Mouse (Mus musculus): ENCODE results near the gene Hist1h2bh. TPM values are rescaled to one million over a fixed set of nuclear protein-coding genes. Genes with fewer than 3 reads are reported as not detected.

The Hist1h2bh gene
- polyA plus RNA-seq (2021; fragmentation: Nextera tagmentation) = 0.20 and 0.25 TPM in 2 replicates
- long read RNA-seq, experiment 1, partial matches to known transcripts = 0 of 2 reads
- long read RNA-seq, experiment 1, other reads (novel, unspliced or antisense) = 1 of 2 reads
- long read RNA-seq, experiment 2 = 0 reads

DNA sequence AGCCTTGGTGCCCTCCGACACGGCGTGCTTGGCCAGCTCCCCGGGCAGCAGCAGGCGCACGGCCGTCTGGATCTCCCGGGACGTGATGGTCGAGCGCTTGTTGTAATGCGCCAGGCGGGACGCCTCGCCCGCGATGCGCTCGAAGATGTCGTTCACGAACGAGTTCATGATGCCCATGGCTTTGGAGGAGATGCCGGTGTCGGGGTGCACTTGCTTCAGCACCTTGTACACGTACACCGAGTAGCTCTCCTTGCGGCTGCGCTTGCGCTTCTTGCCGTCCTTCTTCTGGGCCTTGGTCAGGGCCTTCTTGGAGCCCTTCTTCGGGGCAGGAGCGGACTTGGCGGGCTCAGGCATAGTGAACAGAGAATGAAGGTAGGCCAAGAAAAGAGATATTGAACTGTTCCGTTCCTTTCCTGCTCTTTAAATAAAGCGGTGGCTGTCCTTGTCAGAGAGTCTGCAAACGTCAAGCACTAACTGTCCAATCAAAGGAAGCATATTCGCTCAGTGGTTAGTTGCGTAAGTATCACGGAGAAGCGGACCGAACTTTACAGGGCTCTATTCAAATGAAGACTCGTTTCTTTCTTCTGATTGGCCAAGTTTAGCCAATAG is at the start of gene Hist1h2bh:
Hist1h2bh (minus strand) TSS at position 394 of the 609 bp plus-strand sequence.

DNA sequence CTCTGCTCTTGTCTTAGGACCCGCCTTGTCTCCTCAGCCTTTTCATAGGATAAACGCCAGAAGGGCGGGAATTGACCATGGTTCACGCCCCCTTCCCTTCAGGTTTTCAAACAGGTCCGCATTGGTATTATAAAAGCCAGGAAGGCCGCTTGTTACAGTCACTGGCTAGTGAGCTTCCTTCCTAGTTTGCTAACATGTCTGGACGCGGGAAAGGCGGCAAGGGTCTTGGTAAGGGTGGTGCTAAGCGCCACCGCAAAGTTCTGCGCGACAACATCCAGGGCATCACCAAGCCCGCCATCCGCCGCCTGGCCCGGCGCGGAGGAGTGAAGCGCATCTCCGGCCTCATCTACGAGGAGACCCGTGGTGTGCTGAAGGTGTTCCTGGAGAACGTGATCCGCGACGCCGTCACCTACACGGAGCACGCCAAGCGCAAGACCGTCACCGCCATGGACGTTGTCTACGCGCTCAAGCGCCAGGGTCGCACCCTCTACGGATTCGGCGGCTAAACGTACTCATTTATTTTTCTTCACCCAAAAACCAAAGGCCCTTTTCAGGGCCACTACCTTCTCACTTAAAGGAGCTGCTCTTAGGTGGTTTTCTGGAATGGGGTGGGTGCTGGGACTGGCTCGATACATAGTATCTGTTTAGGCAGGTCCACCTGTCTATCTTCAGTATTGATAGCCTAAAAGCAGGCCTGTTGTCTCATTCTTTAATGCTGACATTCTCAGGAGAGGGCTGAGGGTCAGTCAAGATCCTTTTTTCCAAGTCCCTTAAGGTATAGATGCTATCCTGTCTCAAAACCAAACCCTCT is 38.4 kb upstream of the Hist1h2bh start, which contains the start of gene Hist1h4d:
Hist1h4d (plus strand) TSS at position 191 of the 811 bp plus-strand sequence.

DNA sequence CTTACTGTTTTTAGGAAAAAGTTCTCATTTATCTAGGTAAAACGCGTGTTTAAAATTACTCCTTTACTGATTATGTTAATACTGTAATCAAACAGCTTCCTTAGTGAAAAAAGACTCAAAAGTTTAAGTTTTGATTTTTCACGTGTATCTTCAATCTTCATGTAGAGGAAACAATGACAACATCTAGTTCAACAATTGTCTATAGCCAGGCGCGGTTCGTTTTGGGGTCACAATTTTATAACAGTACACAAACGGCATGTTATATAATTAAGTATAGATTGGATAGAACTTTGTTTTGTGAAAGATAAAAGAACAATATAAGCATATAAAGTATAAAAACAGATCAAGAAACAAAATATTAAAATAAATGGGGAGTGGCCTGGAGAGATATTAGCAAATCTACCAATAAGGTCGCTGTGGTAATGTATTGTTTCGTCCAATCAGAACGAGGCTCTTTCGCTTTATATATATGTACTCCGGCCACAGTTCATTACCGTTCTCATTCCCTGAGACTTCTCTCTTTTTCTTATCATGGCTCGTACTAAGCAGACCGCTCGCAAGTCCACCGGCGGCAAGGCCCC is 32.2 kb upstream of the Hist1h2bh start, which contains the start of gene Hist1h3d:
Hist1h3d (plus strand) TSS at position 493 of the 581 bp plus-strand sequence.

DNA sequence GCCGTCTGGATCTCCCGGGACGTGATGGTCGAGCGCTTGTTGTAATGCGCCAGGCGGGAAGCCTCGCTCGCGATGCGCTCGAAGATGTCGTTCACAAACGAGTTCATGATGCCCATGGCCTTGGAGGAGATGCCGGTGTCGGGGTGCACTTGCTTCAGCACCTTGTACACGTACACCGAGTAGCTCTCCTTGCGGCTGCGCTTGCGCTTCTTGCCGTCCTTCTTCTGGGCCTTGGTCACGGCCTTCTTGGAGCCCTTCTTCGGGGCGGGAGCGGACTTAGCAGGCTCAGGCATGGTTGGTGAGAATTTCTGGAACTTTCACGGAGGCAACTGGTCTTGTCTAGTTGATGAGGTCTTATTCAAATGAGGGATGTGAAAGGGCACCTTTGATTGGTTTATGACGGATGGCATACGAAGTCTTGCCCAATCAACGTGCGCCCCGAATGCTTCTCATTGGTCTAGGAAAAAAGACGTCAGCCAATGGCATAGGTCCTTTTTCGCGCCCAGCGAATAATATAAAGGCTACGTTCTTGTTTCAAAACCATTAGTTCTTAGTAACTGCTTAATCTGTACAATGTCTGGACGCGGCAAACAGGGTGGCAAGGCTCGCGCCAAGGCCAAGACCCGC is 30.8 kb upstream of the Hist1h2bh start, which contains the start of the genes Hist1h2bf and Hist1h2ad:
Hist1h2bf (minus strand) TSS at position 299 of the 627 bp plus-strand sequence.
Hist1h2ad (plus strand) TSS at position 484 of the 627 bp plus-strand sequence.

DNA sequence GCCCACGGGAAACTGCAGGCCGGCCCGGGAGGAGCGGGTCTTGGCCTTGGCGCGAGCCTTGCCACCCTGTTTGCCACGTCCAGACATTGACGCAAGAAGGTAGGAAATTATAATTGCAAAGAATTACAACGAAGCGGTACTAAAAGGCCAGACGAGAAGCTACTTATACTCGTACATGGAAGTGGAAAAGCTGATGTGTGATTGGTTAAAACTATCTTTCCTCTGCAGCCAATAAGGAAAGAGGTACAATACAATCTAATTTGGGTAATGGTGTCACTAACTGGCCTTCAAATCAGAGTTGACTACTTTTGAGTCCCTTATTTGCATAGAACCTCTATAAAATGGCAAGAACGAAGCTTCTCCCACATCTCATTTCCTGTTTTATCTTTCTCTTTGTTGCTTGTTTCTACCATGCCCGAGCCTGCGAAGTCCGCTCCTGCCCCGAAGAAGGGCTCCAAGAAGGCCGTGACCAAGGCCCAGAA is 27.9 kb upstream of the Hist1h2bh start, which contains the start of the genes Hist1h2ae and Hist1h2bg:
Hist1h2ae (minus strand) TSS at position 199 of the 482 bp plus-strand sequence.
Hist1h2bg (plus strand) TSS at position 375 of the 482 bp plus-strand sequence.

DNA sequence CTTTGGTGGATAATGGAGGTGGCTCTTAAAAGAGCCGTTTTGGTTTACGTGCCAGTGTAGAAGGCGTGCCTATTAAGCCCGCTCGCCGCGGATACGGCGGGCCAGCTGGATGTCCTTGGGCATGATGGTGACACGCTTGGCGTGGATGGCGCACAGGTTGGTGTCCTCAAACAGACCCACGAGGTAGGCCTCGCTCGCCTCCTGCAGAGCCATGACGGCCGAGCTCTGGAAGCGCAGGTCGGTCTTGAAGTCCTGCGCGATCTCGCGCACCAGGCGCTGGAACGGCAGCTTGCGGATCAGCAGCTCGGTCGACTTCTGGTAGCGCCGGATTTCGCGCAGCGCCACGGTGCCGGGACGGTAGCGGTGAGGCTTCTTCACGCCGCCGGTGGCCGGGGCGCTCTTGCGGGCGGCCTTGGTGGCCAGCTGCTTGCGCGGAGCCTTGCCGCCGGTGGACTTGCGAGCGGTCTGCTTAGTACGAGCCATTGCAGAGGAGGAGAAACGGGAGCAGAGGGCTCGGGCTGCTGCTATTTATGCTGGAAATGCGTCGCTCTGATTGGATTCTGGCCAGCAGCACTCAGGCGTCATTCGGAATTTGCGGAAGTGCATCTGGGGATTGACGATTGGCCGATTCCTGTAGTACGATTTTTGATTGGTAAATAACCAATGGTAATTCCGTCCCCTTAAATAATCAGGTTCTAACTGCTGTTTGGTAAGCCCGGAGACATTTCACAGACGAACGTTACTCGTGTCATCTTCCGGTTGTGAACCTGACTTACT is 18.9 kb upstream of the Hist1h2bh start, which contains the start of gene Hist1h3e:
Hist1h3e (minus strand) TSS at position 487 of the 777 bp plus-strand sequence.

DNA sequence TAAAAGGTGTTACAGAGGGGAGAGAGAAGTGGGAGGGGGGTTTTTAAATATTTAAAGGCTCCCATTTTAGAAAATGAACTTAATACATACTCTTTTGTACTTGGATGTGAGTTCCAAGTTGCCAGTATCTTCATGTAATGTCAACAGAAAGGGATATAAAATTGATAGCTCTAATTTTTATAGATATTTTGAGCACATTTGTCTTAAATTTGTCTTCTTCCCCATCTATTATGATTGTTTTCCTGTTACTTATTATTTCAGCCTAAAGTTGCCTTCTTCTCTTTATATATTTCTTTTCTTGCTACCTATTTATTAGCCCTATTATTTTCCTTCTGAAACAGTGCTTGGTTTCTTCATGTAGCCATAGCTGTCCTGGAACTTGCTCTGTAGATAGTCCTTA is 9.8 kb upstream of the Hist1h2bh start, which contains the start of gene Hist1h1d:
Hist1h1d (plus strand) TSS at position 301 of the 400 bp plus-strand sequence.

DNA sequence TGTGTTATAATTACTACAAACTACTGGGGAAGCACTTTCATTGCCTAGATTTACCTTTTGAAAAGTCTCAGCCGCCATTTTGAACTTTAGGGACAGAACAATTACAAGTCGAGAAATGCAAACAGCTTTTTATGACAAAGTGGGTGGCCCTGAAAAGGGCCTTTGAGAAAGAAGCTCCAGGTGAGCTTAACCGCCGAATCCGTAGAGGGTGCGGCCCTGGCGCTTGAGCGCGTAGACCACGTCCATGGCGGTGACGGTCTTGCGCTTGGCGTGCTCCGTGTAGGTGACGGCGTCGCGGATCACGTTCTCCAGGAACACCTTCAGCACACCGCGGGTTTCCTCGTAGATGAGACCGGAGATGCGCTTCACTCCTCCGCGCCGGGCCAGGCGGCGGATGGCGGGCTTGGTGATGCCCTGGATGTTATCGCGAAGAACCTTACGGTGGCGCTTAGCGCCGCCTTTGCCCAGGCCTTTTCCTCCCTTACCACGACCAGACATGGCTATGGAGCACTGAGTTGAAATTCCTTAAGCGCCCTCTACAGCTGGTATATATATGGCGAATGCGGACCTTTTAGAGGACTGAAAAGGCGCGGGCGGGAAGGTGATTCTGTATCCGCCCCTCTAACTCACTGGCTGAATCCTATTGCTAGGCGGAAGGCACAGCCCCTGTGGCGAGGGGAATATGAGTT is 8.1 kb upstream of the Hist1h2bh start, which contains the start of gene Hist1h4f:
Hist1h4f (minus strand) TSS at position 503 of the 689 bp plus-strand sequence.

DNA sequence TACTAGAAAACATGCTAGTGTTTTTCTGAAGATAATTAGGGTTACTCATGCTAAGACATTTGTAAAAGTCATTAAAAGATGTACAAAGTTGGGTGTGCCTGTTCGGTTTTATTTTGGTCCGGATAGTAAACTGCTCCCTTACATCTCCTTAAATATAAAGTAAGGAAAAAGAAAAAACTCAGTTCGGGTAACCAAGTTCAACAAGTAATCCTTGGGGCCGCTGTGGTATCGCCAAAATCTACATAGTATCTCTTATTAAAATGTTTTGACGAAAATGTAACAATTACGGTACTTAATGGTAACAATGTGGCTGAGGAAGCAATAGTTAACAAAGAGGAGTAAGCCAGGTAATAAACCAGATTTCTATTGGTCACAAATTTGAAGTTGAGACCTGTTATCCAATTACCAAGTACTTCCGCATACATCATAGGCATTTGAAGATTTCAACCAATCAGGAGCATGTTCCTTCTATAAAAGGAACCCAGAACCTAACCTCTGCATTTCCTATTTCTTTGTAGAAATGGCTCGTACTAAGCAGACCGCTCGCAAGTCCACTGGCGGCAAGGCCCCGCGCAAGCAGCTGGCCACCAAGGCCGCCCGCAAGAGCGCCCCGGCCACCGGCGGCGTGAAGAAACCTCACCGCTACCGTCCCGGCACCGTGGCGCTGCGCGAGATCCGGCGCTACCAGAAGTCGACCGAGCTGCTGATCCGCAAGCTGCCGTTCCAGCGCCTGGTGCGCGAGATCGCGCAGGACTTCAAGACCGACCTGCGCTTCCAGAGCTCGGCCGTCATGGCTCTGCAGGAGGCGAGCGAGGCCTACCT is 984 bp upstream of the Hist1h2bh start, which contains the start of gene Hist1h3f:
Hist1h3f (plus strand) TSS at position 88 of the 822 bp plus-strand sequence.

DNA sequence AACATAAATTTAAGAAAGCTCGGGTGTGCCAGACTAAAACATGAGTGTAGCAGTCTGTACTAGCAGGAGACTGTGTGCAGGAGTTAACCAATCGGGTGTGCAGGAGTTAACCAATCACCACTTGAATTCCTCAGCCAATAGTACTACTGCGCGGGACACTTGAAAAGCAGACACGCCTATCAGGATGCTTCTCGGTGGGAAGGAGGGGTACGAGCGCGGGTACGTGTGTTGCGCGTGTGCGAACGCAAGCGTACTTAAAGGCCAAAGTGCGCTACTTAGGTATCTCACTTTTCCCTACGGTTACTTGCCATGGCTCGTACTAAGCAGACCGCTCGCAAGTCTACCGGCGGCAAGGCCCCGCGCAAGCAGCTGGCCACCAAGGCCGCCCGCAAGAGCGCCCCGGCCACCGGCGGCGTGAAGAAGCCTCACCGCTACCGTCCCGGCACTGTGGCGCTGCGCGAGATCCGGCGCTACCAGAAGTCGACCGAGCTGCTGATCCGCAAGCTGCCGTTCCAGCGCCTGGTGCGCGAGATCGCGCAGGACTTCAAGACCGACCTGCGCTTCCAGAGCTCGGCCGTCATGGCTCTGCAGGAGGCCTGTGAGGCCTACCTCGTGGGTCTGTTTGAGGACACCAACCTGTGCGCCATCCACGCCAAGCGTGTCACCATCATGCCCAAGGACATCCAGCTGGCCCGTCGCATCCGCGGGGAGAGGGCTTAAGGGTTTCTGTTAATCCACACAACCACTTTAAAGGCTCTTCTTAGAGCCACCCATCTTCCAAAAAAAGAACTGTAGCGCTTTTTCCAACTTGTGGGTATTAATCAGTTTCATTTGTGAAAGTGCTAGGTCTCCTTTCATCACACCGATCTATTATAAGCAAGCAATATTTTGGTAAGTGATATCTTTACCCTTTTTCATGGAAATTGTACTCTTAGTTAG is 7.8 kb downstream of the Hist1h2bh start, which contains the start of gene Hist1h3g:
Hist1h3g (plus strand) TSS at position 286 of the 939 bp plus-strand sequence.

DNA sequence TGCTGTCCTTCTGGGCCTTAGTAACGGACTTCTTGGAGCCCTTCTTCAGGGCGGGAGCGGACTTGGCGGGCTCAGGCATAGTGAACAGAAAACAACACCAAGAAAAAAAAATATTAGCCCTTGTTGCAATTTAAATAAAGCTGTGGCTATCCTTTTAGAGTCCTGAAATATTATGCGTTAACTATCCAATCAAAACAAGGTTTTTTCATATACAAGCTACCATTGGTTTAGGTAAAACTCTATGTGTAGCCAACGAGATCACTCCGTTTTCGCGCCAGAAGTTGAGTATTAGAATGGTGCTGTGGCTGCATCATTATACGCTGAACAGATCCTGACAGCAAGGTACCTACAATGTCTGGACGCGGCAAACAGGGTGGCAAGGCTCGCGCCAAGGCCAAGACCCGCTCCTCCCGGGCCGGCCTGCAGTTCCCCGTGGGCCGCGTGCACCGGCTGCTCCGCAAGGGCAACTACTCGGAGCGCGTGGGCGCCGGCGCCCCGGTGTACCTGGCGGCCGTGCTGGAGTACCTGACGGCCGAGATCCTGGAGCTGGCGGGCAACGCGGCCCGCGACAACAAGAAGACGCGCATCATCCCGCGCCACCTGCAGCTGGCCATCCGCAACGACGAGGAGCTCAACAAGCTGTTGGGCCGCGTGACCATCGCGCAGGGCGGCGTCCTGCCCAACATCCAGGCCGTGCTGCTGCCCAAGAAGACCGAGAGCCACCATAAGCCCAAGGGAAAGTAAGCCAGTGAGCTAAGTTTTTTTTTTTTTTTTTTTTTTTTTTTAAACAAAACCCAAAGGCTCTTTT is 9.4 kb downstream of the Hist1h2bh start, which contains the start of gene Hist1h2af:
Hist1h2af (plus strand) TSS at position 347 of the 808 bp plus-strand sequence.

DNA sequence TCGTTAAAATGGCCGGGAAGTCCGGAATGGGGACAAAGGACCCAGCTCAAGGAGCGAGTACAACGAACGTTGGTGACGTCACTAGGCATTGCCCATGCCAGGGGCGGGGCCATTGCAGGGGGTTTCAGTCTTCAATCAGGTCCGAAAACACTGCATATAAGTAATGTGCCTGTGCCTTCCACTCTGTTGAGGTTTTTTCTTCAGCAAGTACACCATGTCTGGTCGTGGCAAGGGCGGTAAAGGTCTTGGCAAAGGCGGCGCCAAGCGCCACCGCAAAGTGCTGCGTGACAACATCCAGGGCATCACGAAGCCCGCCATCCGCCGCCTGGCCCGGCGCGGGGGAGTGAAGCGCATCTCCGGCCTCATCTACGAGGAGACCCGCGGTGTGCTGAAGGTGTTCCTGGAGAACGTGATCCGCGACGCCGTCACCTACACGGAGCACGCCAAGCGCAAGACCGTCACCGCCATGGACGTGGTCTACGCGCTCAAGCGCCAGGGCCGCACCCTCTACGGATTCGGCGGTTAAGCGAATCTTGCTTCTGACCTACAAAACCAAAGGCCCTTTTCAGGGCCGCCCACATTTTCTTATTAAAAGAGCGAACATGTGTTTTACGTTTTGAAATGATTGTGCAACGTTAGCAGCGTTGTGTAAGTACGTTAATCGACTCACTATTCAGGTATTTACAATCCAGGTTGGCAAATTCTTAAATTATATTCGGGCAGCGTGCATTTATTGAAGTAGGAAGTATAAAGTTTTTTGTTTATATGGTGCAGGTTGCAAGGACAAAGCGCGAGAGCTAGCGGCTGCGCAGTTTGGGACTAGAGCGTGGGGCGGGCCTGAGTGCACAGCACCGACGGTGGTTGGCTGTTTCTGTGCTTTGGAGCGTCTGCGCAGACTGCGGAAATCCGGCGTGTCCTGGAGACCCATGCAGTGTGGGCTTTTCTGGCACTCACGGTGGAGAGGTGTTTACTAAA is 12.0 kb downstream of the Hist1h2bh start, which contains the start of gene Hist1h4h:
Hist1h4h (plus strand) TSS at position 150 of the 975 bp plus-strand sequence.

Measured in left cerebral cortex, adult 6 months (tissue).